Mouse (Mus musculus): ENCODE data around the gene Chat.

DNA sequence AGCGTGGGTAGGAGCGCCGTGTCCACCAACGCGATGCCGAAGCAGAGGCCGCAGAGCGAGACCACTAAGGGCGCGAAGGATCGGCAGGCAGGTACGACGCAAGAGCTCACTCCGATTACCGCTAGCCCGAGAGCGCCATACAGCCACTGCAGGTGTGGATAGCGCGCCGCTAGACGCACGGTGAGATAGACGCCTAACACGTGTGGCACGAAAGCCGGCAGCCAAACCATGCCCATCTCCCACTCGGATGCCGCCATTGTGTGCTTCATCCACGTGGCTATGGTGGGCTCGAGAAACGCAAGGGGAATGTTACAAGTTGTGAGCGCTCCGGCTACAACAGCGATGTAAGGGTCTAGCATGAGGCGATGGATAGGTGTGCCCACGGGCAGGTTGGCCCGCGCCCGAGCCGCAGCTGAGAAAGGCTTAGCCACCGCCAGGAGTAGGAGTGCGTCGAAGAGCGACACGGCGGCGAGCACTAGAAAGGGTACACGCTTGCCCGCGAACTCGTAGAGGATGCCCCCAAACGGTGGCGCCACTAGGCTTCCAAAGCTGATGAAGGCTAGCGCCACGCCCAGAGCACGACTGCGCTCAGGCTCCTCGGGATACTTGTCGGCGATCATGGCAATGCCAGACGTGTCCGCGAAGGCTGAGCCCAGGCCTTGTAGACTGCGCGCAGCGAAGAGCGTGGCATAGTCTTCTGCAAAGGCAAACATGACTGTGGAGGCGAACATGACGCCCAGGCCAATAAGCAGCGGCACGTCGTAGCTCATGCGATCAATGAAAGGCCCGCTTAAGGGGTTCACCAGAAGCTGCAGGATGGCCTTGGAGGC lies 2.4 kb downstream of the Chat start:
- TF ChIP-seq CTCF (IDR thresholded peaks at IDR 0.05) (no peak), EP300 (IDR thresholded peaks at IDR 0.05; ENCODE audit: insufficient read depth, low read depth, low read length) (no peak), POLR2A (IDR thresholded peaks at IDR 0.05; ENCODE audit: insufficient read depth, low read depth, low read length) (no peak)

All from heart, adult 2 months (tissue).